Comparison of ENCODE assay signal across 8 mouse cellular contexts in the genomic region with DNA sequence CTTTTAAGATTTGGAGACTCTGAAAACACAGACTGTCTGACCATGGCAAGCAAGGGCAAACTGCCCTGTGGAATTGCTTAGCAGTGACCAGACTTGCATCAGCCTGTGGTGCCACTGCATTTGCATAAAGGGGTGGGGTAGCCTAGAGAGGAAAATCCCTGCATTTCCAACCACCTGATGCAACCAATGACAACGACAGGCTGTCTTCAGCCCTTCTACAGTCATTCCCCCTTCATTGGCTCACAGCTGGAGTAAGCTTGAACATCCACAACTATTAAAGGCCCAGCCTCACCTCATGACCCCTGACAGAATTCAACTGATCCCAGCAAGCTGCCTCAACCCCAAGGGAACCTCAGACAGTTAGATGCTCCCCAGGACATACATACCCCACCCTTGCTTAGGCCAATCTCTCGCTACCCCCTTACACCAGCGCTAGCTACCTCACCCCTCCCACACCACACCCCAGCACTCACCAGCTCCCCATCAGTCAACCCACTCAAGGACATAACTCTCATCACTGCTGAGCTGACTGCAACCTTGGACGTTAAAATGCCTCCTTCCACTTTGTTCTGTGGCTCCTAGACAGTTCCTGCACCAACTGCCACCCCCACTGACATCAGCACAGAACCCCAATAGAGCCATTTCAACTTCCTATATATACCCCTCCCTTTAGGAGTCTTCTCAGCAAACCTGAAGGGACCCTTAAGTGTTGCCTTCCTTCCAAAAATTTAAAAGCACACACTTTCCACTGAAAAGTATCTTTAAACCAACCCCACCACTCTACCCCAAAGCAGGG. TPM values are rescaled to one million over a fixed set of nuclear protein-coding genes. Genes with fewer than 3 reads are reported as not detected.
DNase-seq lines count a peak whose midpoint lies in the region; ATAC-seq and TF ChIP-seq lines count a peak whose summit lies in the region.

No protein-coding gene starts in this region.

- peak overlapping the region; percentile 90 for H3K4me2 ChIP-seq in kidney, embryonic 15.5 days

- no peak overlapping the region for H3ac ChIP-seq in C2C12 (ENCODE audit: control insufficient read depth, insufficient read length, low read depth)

- H3K9me3 ChIP-seq in ES-E14 (ENCODE audit: control insufficient read depth, insufficient read depth, low read depth, low read length): no peaks in the 10 kb centered on the region
- no peaks in the 10 kb centered on the region for H3K9me3 ChIP-seq in kidney, embryonic 15.5 days (replicated peaks)
- no peaks in the 10 kb centered on the region for H3K9me3 ChIP-seq in midbrain, embryonic 10.5 days (replicated peaks)

- DNase-seq in ES-E14 (ENCODE audit: low read depth, low spot score): no peak
- peak; percentile 82 for DNase-seq in fibroblast of lung, adult 2 months (ENCODE audit: low read depth)
- DNase-seq in midbrain, embryonic 10.5 days (ENCODE audit: low spot score): no peak
- no peak for DNase-seq in left cerebral cortex, postnatal 10 days (ENCODE audit: extremely low spot score in 1 of 2, low spot score in 2 of 2)
- DNase-seq in cerebellum, adult 9-10 months: no peak
- no peak for DNase-seq in spleen, postnatal 4 days (ENCODE audit: low spot score in 2 of 2)

- no peak for TF ChIP-seq CTCF in C2C12 (IDR thresholded peaks at IDR 0.05; ENCODE audit: control insufficient read depth, insufficient read depth, insufficient read length)

- peak overlapping the region; percentile 72; the same call in 1 of the 2 replicates for H3K27ac ChIP-seq in ES-E14 (ENCODE audit: insufficient read depth, low read depth, low read length, poor library complexity, severe bottlenecking)
- peak overlapping the region; percentile 90; the same call in 1 of the 2 replicates for H3K27ac ChIP-seq in kidney, embryonic 15.5 days
- peak overlapping the region; percentile 89 for H3K27ac ChIP-seq in midbrain, embryonic 10.5 days (replicated peaks)

- H3K36me3 ChIP-seq in C2C12 (ENCODE audit: control insufficient read depth, insufficient read depth) (peaks cover 67% of the 10 kb centered on the region), ES-E14 (ENCODE audit: control insufficient read depth, insufficient read depth, low read length, poor library complexity, severe bottlenecking) (peaks cover 61% of the 10 kb centered on the region)
- H3K36me3 ChIP-seq in kidney, embryonic 15.5 days: peaks cover 70% of the 10 kb centered on the region
- H3K36me3 ChIP-seq in midbrain, embryonic 10.5 days: peaks cover 84% of the 10 kb centered on the region

- ATAC-seq in kidney, embryonic 15.5 days (replicated peaks; ENCODE audit: low FRiP score): no peak

- H3K4me3 ChIP-seq in C2C12 (ENCODE audit: insufficient read depth, poor library complexity, severe bottlenecking): no peak overlapping the region
- peak overlapping the region; percentile 61 to 90 for H3K4me3 ChIP-seq in ES-E14 (ENCODE audit: insufficient read depth in 1 of 2, low read depth in 1 of 2, low read length in 2 of 2, poor library complexity in 1 of 2, severe bottlenecking in 1 of 2)
- H3K4me3 ChIP-seq in kidney, embryonic 15.5 days (replicated peaks): peak overlapping the region; percentile 50
- H3K4me3 ChIP-seq in midbrain, embryonic 10.5 days: peak overlapping the region; percentile 65

- intact Hi-C loops in left cerebral cortex, postnatal 10 days (cut with DNase I): no loop called here

- in situ Hi-C loops in ES-E14 (cut with MboI; ENCODE audit: low sequenced_read_pairs in 2 of 2, unreplicated experiment in 2 of 2): no loop called here

- peaks cover 98% of the 10 kb centered on the region for H3K79me2 ChIP-seq in C2C12 (ENCODE audit: control insufficient read depth, insufficient read depth)

- H3K4me1 ChIP-seq in ES-E14 (ENCODE audit: control insufficient read depth in 2 of 2, insufficient read depth in 2 of 2, low read length in 2 of 2, poor library complexity in 1 of 2): peaks cover 3 to 42% of the 10 kb centered on the region in 2 experiments; a peak in 2 of 4 replicates
- peaks cover 55% of the 10 kb centered on the region for H3K4me1 ChIP-seq in kidney, embryonic 15.5 days
- H3K4me1 ChIP-seq in midbrain, embryonic 10.5 days: peaks cover 61% of the 10 kb centered on the region

- peak overlapping the region; percentile 75 for H3K9ac ChIP-seq in ES-E14 (ENCODE audit: insufficient read depth, low read depth, low read length, poor library complexity, severe bottlenecking)
- peak overlapping the region; percentile 42 for H3K9ac ChIP-seq in kidney, embryonic 15.5 days

- H3K27me3 ChIP-seq in C2C12 (ENCODE audit: control insufficient read depth, insufficient read depth, insufficient read length): no peaks in the 10 kb centered on the region
- H3K27me3 ChIP-seq in kidney, embryonic 15.5 days: no peaks in the 10 kb centered on the region
- no peaks in the 10 kb centered on the region for H3K27me3 ChIP-seq in midbrain, embryonic 10.5 days (ENCODE audit: low read depth, poor library complexity, severe bottlenecking)

- WGBS in kidney, embryonic 15.5 days: 33% methylated on average over 4 of the region's 4 CpGs
- 30% methylated on average over 4 of the region's 4 CpGs for WGBS in midbrain, embryonic 10.5 days

- H3K79me3 ChIP-seq in C2C12 (ENCODE audit: low read depth): peaks cover 75% of the 10 kb centered on the region

TF ChIP-seq in C2C12, 6 proteins besides CTCF, POLR2A, EP300 and RAD21:
- no peak for TF ChIP-seq FOSL1 (IDR thresholded peaks at IDR 0.05; ENCODE audit: insufficient read depth, low read length, poor library complexity, severe bottlenecking)
- TF ChIP-seq MYOD1 (IDR thresholded peaks at IDR 0.05; ENCODE audit: control insufficient read depth, insufficient read length, low read depth): no peak
- peak; percentile 91 for TF ChIP-seq CEBPB (IDR thresholded peaks at IDR 0.05; ENCODE audit: low read depth)
- TF ChIP-seq MAX (IDR thresholded peaks at IDR 0.05): no peak
- no peak for TF ChIP-seq MYOG (IDR thresholded peaks at IDR 0.05; ENCODE audit: control insufficient read depth, extremely low read depth, insufficient read length)
- peak; percentile 35 for TF ChIP-seq USF1 (IDR thresholded peaks at IDR 0.05; ENCODE audit: low read depth)

TF ChIP-seq in ES-E14, 5 proteins besides CTCF, POLR2A, EP300 and RAD21:
- TF ChIP-seq ZNF384 (IDR thresholded peaks at IDR 0.05; ENCODE audit: low read depth, low read length) (no peak), MAFK (IDR thresholded peaks at IDR 0.05; ENCODE audit: insufficient read depth, low read depth, low read length) (no peak), CHD2 (IDR thresholded peaks at IDR 0.05; ENCODE audit: low read depth, low read length) (no peak), HCFC1 (IDR thresholded peaks at IDR 0.05; ENCODE audit: borderline replicate concordance, insufficient read depth, low read length) (no peak), ZC3H11A (IDR thresholded peaks at IDR 0.05; ENCODE audit: borderline replicate concordance, low read depth, low read length) (no peak)
TF ChIP-seq in ES-E14: peak in this region for 0.

RNA-seq across cellular contexts. Expression of a gene that starts 6.9 kb away (rescaled TPM):
- 89.3 TPM for polyA plus RNA-seq in C2C12 (2012; fragmentation: generic; extraction: Trizol)
- total RNA-seq in ES-E14 (2012; rRNA removed): 166 and 208 TPM in 2 replicates
- polyA plus RNA-seq in kidney, embryonic 15.5 days (2015; fragmentation: Nextera tagmentation; extraction: Ambion mirVana): 78.5 and 82.1 TPM in 2 replicates
- 71.9 and 78.0 TPM in 2 replicates for polyA plus RNA-seq in midbrain, embryonic 10.5 days (2016; fragmentation: Nextera tagmentation; extraction: Ambion mirVana)
- 100 to 1,000 TPM; 167 to 175 TPM for total RNA-seq in left cerebral cortex, postnatal 10 days (2021)

RNA-seq across cellular contexts. Expression of a gene that starts 26.8 kb away (rescaled TPM):
- polyA plus RNA-seq in C2C12 (2012; fragmentation: generic; extraction: Trizol): 29.0 TPM
- total RNA-seq in ES-E14 (2012; rRNA removed): 2.5 and 5.5 TPM in 2 replicates
- 117 and 121 TPM in 2 replicates for polyA plus RNA-seq in kidney, embryonic 15.5 days (2015; fragmentation: Nextera tagmentation; extraction: Ambion mirVana)
- polyA plus RNA-seq in midbrain, embryonic 10.5 days (2016; fragmentation: Nextera tagmentation; extraction: Ambion mirVana): 44.9 and 46.1 TPM in 2 replicates
- total RNA-seq in left cerebral cortex, postnatal 10 days (2021): 1 to 10 TPM; 2.5 to 3.1 TPM

RNA-seq across cellular contexts. Expression of a gene that starts 33.9 kb away (rescaled TPM):
- polyA plus RNA-seq in C2C12 (2012; fragmentation: generic; extraction: Trizol): 43.8 TPM
- total RNA-seq in ES-E14 (2012; rRNA removed): 112 and 153 TPM in 2 replicates
- 136 and 154 TPM in 2 replicates for polyA plus RNA-seq in kidney, embryonic 15.5 days (2015; fragmentation: Nextera tagmentation; extraction: Ambion mirVana)
- 193 and 198 TPM in 2 replicates for polyA plus RNA-seq in midbrain, embryonic 10.5 days (2016; fragmentation: Nextera tagmentation; extraction: Ambion mirVana)
- total RNA-seq in left cerebral cortex, postnatal 10 days (2021): 10 to 100 TPM; 49.3 to 52.2 TPM

RNA-seq across cellular contexts. Expression of a gene that starts 45.5 kb away (rescaled TPM):
- 17.6 TPM for polyA plus RNA-seq in C2C12 (2012; fragmentation: generic; extraction: Trizol)
- 55.6 and 57.6 TPM in 2 replicates for total RNA-seq in ES-E14 (2012; rRNA removed)
- 19.2 and 20.4 TPM in 2 replicates for polyA plus RNA-seq in kidney, embryonic 15.5 days (2015; fragmentation: Nextera tagmentation; extraction: Ambion mirVana)
- 27.6 and 33.0 TPM in 2 replicates for polyA plus RNA-seq in midbrain, embryonic 10.5 days (2016; fragmentation: Nextera tagmentation; extraction: Ambion mirVana)
- 10 to 100 TPM; 43.1 to 43.2 TPM for total RNA-seq in left cerebral cortex, postnatal 10 days (2021)
